Mouse (Mus musculus) liver, adult 2 months (tissue): ENCODE results near the gene Nbas. TPM values are rescaled to one million over a fixed set of nuclear protein-coding genes. Genes with fewer than 3 reads are reported as not detected.

Source experiments
- DNase-seq: peaks from one replicate; pipeline ENCODE4 v3.0.0-alpha.2; 2011; ENCODE audit warnings: low read depth, low spot score; ENCODE audit errors: extremely low read depth
- H3K27ac ChIP-seq: fragments of 200-500 bp; replicated peaks from 2 replicates; pipeline ENCODE4 v1.5.1; 2012; ENCODE audit warnings: low read depth, mild to moderate bottlenecking, control low read depth, inconsistent platforms, low read length; ENCODE audit not compliant: insufficient read depth
- H3K27me3 ChIP-seq: fragments of 200-500 bp; 2 replicates; pipeline ENCODE4 v1.6.1; 2012; ENCODE audit warnings: mild to moderate bottlenecking, moderate library complexity, low read length, inconsistent platforms; ENCODE audit not compliant: control insufficient read depth, insufficient read depth
- H3K36me3 ChIP-seq: fragments of 200-500 bp; 2 replicates; pipeline ENCODE4 v1.6.1; 2012; ENCODE audit warnings: low read length, inconsistent platforms; ENCODE audit not compliant: control insufficient read depth, insufficient read depth
- H3K4me1 ChIP-seq: fragments of 200-500 bp; 2 replicates; pipeline ENCODE4 v1.6.1; 2011; ENCODE audit warnings: low read length; ENCODE audit not compliant: control insufficient read depth, insufficient read depth
- H3K4me3 ChIP-seq: fragments of 200-500 bp; 2 replicates; pipeline ENCODE4 v1.5.1; 2011; ENCODE audit warnings: low read depth, mild to moderate bottlenecking, control low read depth, low read length, moderate library complexity; ENCODE audit not compliant: insufficient read depth
- H3K79me2 ChIP-seq: fragments of 200-500 bp; 2 replicates; pipeline ENCODE4 v1.6.1; 2012; ENCODE audit warnings: inconsistent platforms, mild to moderate bottlenecking, low read length, moderate library complexity; ENCODE audit not compliant: control insufficient read depth, insufficient read depth
- H3K9ac ChIP-seq: fragments of 200-500 bp; 2 replicates; pipeline ENCODE4 v1.6.1; 2012; ENCODE audit warnings: low read depth, mild to moderate bottlenecking, control low read depth, inconsistent platforms, low read length
- CTCF ChIP-seq: fragments of 200-500 bp; IDR thresholded peaks from 2 replicates; pipeline ENCODE4 v1.5.1; 2011; ENCODE audit warnings: low read depth, low read length, control low read depth
- POLR2A ChIP-seq: fragments of 200-500 bp; IDR thresholded peaks from 2 replicates; pipeline ENCODE4 v1.6.1; 2011; ENCODE audit warnings: low read length, control low read depth; ENCODE audit not compliant: insufficient read depth; ENCODE audit errors: extremely low read depth
- WGBS: fragments of 180-500 bp; shearing (Covaris S2); methylation state at CpG from one replicate; pipeline ENCODE4 v1.1.7; 2018; 5-methylcytosine and 5-hydroxymethylcytosine counted together
- polyA plus RNA-seq: library from polyadenylated mRNA; depleted of rRNA; stranded (reverse); fragments of >200 nt; gene quantifications from 2 replicates; pipeline ENCODE4 v1.2.3, GENCODE M21; 2012
- total RNA-seq: library from RNA; depleted of rRNA; stranded (reverse); fragments of >200 nt; gene quantifications from 2 replicates; pipeline ENCODE4 v1.2.3, GENCODE M21; 2014

Gene Nbas
- total and polyA plus RNA-seq, 2 experiments: 10.7 to 21.8 TPM

- WGBS: 52% methylated on average over 1 of the region's 1 CpGs
- Histone ChIP-seq H3K9ac (no peak overlapping the region), H3K27me3 (no peaks in the 10 kb centered on the region), H3K36me3 (peaks cover 35% of the 10 kb centered on the region), H3K27ac (no peak overlapping the region), H3K79me2 (no peaks in the 10 kb centered on the region), H3K4me3 (no peak overlapping the region), H3K4me1 (no peaks in the 10 kb centered on the region)
- no peak for DNase-seq
- no peak for TF ChIP-seq CTCF
- no peak for TF ChIP-seq POLR2A
Observed at GRCm38 (mm10) chr12:13518082-13518481, 249.1 kb downstream of the Nbas start.

GRCm38 (mm10) chr12:13519413-13519812 is 250.5 kb downstream of the Nbas start:
- no peak overlapping the region for H3K4me3 ChIP-seq
- TF ChIP-seq POLR2A (no peak), CTCF (no peak)
- H3K27ac ChIP-seq: no peak overlapping the region
- H3K9ac ChIP-seq: no peak overlapping the region
- H3K79me2 ChIP-seq: no peaks in the 10 kb centered on the region
- DNase-seq: no peak
- H3K27me3 ChIP-seq: no peaks in the 10 kb centered on the region
- 97% methylated on average over 6 of the region's 6 CpGs for WGBS
- peaks cover 32% of the 10 kb centered on the region for H3K36me3 ChIP-seq
- H3K4me1 ChIP-seq: no peaks in the 10 kb centered on the region

- Histone ChIP-seq H3K36me3 (peaks cover 10% of the 10 kb centered on the region), H3K4me3 (no peak overlapping the region), H3K9ac (no peak overlapping the region), H3K79me2 (no peaks in the 10 kb centered on the region), H3K27me3 (no peaks in the 10 kb centered on the region), H3K4me1 (no peaks in the 10 kb centered on the region), H3K27ac (no peak overlapping the region)
- TF ChIP-seq CTCF: peak; percentile 30; the same call in 1 of the 2 replicates
- TF ChIP-seq POLR2A: no peak
- 93% methylated on average over 1 of the region's 1 CpGs for whole genome bisulfite sequencing
- DNase-seq: no peak
Observed at GRCm38 (mm10) chr12:13532731-13533365, 263.9 kb downstream of the Nbas start.

GRCm38 (mm10) chr12:13539171-13539570 is 270.2 kb downstream of the Nbas start:
- TF ChIP-seq POLR2A (no peak), CTCF (no peak)

GRCm38 (mm10) chr12:13543806-13544205 is 274.9 kb downstream of the Nbas start:
- Histone ChIP-seq H3K9ac (no peak overlapping the region), H3K79me2 (no peaks in the 10 kb centered on the region), H3K36me3 (peaks cover 4% of the 10 kb centered on the region), H3K4me3 (no peak overlapping the region), H3K27ac (no peak overlapping the region), H3K4me1 (no peaks in the 10 kb centered on the region), H3K27me3 (no peaks in the 10 kb centered on the region)
- WGBS: 47% methylated on average over 5 of the region's 5 CpGs
- no peak for TF ChIP-seq CTCF
- TF ChIP-seq POLR2A: no peak
- DNase-seq: peak; percentile 40

More at GRCm38 (mm10) chr12:13539171-13539570, 270.2 kb downstream of the Nbas start:
- no peaks in the 10 kb centered on the region for H3K27me3 ChIP-seq
- H3K79me2 ChIP-seq: no peaks in the 10 kb centered on the region
- H3K9ac ChIP-seq: no peak overlapping the region
- no peak overlapping the region for H3K4me3 ChIP-seq
- no peak overlapping the region for H3K27ac ChIP-seq
- H3K36me3 ChIP-seq: peaks cover 13% of the 10 kb centered on the region
- 96% methylated on average over 4 of the region's 4 CpGs for WGBS
- no peaks in the 10 kb centered on the region for H3K4me1 ChIP-seq
- DNase-seq: no peak

GRCm38 (mm10) chr12:13563646-13564289 is 294.8 kb downstream of the Nbas start:
- no peak for TF ChIP-seq POLR2A
- no peak for TF ChIP-seq CTCF

More at GRCm38 (mm10) chr12:13563646-13564289, 294.8 kb downstream of the Nbas start:
- H3K9ac ChIP-seq: no peak overlapping the region
- 89% methylated on average over 5 of the region's 5 CpGs for WGBS
- H3K27me3 ChIP-seq: no peaks in the 10 kb centered on the region
- no peak for DNase-seq
- H3K27ac ChIP-seq: no peak overlapping the region
- H3K36me3 ChIP-seq: peaks cover 29% of the 10 kb centered on the region
- H3K79me2 ChIP-seq: no peaks in the 10 kb centered on the region
- no peak overlapping the region for H3K4me3 ChIP-seq
- no peaks in the 10 kb centered on the region for H3K4me1 ChIP-seq
